Mouse (Mus musculus) hindbrain, postnatal 0 days (tissue): ENCODE measurements at regions not wholly inside any gene's neighbourhood (a gene's known extent, or its start where the extent isn't known, plus 50 kb on each side); places are given as distances from the start of the nearest gene placed in this dataset.

Experiments
- ATAC-seq: fragments of 200-750 bp; cut with Nextera tagmentation; 2 replicates; pipeline ENCODE4 v1.8.0; 2017; ENCODE audit warnings: mild to moderate bottlenecking, moderate TSS enrichment, moderate library complexity
- DNase-seq: peaks from one replicate; pipeline ENCODE4 v3.0.0-alpha.2; 2015; ENCODE audit warnings: low spot score
- H3K27ac ChIP-seq: fragments of 300-500 bp; sonication (generic); 2 replicates; pipeline ENCODE4 v1.5.1; 2014; ENCODE audit warnings: mild to moderate bottlenecking
- H3K27me3 ChIP-seq: fragments of 300-500 bp; sonication (generic); 2 replicates; pipeline ENCODE4 v1.6.1; 2014; ENCODE audit warnings: low read length, mixed read lengths; ENCODE audit not compliant: insufficient read depth
- H3K36me3 ChIP-seq: fragments of 300-500 bp; sonication (generic); 2 replicates; pipeline ENCODE4 v1.6.1; 2014; ENCODE audit warnings: low read length, mixed read lengths; ENCODE audit not compliant: insufficient read depth
- H3K4me1 ChIP-seq: fragments of 300-500 bp; sonication (generic); 2 replicates; pipeline ENCODE4 v1.6.1; 2014; ENCODE audit warnings: antibody characterized with exemption, low read length, mixed read lengths; ENCODE audit not compliant: insufficient read depth
- H3K4me2 ChIP-seq: fragments of 300-500 bp; sonication (generic); 2 replicates; pipeline ENCODE4 v1.6.1; 2014; ENCODE audit warnings: low read depth, mild to moderate bottlenecking, low read length, moderate library complexity, mixed read lengths
- H3K4me3 ChIP-seq: fragments of 300-500 bp; sonication (generic); 2 replicates; pipeline ENCODE4 v1.5.1; 2014; ENCODE audit warnings: low read length
- H3K9ac ChIP-seq: fragments of 300-500 bp; sonication (generic); replicated peaks from 2 replicates; pipeline ENCODE4 v1.6.1; 2014; ENCODE audit warnings: mild to moderate bottlenecking, low read length, moderate library complexity, mixed read lengths
- H3K9me3 ChIP-seq: fragments of 300-500 bp; sonication (generic); 2 replicates; pipeline ENCODE4 v1.6.1; 2016; ENCODE audit warnings: low read length, mixed read lengths
- CTCF ChIP-seq: IDR thresholded peaks from 2 replicates; pipeline ENCODE4 v1.5.1; 2016; ENCODE audit warnings: antibody characterized with exemption, control low read depth, low read depth
- WGBS: fragments of 180-500 bp; shearing (Covaris S2); extraction: QIAGEN DNeasy Blood & Tissue Kit; methylation state at CpG from one replicate; pipeline ENCODE4 v1.1.7; 2014; 5-methylcytosine and 5-hydroxymethylcytosine counted together

DNA sequence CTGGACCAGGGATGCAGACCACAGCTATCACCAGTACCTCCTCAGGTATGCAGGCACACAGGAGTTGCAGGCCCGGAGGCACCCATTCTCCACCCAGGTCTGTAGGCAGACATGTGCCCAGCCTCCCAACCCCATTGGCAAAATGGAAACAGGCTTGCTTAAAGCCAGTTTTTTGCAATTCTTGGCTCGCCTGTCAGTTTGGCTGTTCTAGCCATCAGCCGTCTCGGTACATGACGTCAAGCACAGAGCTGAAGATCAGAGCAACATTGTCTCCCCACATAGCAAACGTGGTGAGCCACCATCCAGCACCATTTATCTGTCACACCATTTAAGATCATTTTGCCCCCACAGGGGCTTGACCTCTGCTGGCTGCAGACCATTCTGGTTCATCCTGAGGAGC, 196.1 kb upstream of the Cops8 start:
- TF ChIP-seq CTCF: no peak
- Histone ChIP-seq H3K9me3 (no peaks in the 10 kb centered on the region), H3K4me1 (peaks cover 6% of the 10 kb centered on the region; the same call in 1 of the 2 replicates), H3K27me3 (no peaks in the 10 kb centered on the region), H3K4me2 (no peak overlapping the region), H3K4me3 (no peak overlapping the region), H3K27ac (no peak overlapping the region), H3K36me3 (no peaks in the 10 kb centered on the region), H3K9ac (no peak overlapping the region)
- DNase-seq: no peak
- 83% methylated on average over 6 of the region's 6 CpGs for WGBS
- no peak for ATAC-seq

DNA sequence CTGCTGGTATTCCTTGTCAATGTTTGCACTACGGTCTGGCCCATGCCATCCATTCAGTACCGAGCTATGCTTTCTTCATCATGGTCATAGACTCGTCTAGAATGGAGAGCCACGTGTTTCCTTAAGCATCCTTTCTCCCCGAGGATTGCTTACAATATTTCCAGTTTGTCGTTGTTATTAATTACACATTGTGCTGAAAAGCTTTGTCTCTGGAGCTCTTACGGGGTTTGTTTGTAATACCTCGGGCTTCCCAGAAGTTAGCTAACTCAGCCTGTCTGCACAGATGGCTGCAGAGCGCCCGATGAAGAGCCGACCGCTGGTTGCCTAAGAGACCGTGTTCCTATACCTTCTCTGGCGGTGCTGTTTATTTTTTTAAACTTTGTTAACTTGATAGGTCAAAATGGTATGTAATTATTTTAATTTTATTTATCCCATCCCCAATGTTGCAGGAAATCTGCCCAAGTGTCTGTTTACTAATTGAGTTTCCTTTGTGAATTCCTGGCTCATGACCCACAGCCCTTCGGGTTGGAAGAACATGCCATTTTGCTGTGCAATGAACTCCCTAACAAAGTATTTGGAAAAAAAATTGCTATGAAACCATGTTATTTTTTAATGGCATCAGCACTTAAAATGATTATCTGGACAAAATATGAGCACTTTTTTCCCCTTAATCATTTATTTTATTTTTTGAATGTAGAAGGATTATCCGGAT, 194.1 kb upstream of the Cops8 start:
- 63% methylated on average over 16 of the region's 16 CpGs for WGBS
- no peaks in the 10 kb centered on the region for H3K9me3 ChIP-seq
- H3K27me3 ChIP-seq: no peaks in the 10 kb centered on the region
- no peak overlapping the region for H3K4me2 ChIP-seq
- ATAC-seq (no peak), DNase-seq (no peak)
- no peak overlapping the region for H3K4me3 ChIP-seq
- no peak for TF ChIP-seq CTCF
- no peaks in the 10 kb centered on the region for H3K36me3 ChIP-seq
- peaks cover 6% of the 10 kb centered on the region; the same call in 1 of the 2 replicates for H3K4me1 ChIP-seq
- H3K9ac ChIP-seq: no peak overlapping the region
- no peak overlapping the region for H3K27ac ChIP-seq

DNA sequence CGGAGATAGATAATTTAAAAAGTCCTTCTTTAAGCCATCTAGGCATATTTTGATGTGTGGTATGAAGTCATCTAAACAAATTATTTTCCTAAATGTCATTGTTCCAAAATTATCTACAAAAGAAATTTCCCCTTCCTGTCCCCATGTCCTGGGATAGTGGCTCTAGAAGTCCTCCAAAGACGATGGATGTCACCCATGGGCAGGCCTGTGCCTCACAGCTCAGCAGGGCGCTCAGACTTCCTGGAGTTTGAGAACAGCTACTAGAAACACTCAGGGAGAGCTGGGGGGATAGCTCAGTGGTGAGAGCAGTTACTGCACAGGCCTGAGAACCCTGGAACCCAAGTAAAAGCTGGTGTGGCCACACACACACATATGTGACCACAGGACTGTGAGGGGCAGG, 193.5 kb upstream of the Cops8 start:
- DNase-seq (no peak), ATAC-seq (no peak)

DNA sequence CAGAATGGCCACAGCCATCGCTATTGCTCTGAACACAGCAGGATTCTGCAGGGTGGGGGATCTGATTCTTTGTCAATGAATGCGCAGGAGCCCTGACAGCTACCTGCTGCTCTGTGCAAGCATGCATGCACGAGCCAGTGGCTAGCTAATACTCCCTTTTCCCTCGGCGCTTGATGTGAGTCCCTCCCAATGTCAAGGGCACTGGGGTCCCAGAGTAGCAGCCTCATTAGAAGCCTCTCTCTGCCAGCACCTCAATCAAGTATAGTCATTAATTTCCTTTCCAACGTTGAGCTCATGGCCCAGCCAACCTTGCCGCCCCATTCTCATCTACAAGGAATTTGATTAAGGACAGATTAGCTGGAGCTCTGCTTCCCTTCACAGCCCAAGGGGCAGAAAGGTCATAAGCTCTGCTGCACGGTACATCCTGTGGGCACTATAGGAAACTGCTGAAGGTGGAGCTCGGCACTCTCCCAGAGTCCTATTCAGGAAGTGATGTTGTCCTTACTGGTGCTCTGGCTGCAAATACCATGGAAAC, 190.2 kb upstream of the Cops8 start:
- no peaks in the 10 kb centered on the region for H3K27me3 ChIP-seq
- no peak for ATAC-seq
- H3K4me3 ChIP-seq: no peak overlapping the region
- TF ChIP-seq CTCF: no peak
- 35% methylated on average over 9 of the region's 9 CpGs for WGBS
- no peak overlapping the region for H3K4me2 ChIP-seq
- H3K36me3 ChIP-seq: no peaks in the 10 kb centered on the region
- no peaks in the 10 kb centered on the region for H3K9me3 ChIP-seq
- no peak for DNase-seq
- H3K27ac ChIP-seq: no peak overlapping the region
- no peaks in the 10 kb centered on the region for H3K4me1 ChIP-seq
- no peak overlapping the region for H3K9ac ChIP-seq

More for the DNA sequence above, 193.5 kb upstream of the Cops8 start:
- H3K4me1 ChIP-seq: peaks cover 6% of the 10 kb centered on the region; the same call in 1 of the 2 replicates
- TF ChIP-seq CTCF: no peak
- no peaks in the 10 kb centered on the region for H3K27me3 ChIP-seq
- 86% methylated on average over 3 of the region's 3 CpGs for WGBS
- H3K9ac ChIP-seq: no peak overlapping the region
- no peak overlapping the region for H3K4me2 ChIP-seq
- H3K4me3 ChIP-seq: no peak overlapping the region
- H3K9me3 ChIP-seq: no peaks in the 10 kb centered on the region
- H3K36me3 ChIP-seq: no peaks in the 10 kb centered on the region
- no peak overlapping the region for H3K27ac ChIP-seq

DNA sequence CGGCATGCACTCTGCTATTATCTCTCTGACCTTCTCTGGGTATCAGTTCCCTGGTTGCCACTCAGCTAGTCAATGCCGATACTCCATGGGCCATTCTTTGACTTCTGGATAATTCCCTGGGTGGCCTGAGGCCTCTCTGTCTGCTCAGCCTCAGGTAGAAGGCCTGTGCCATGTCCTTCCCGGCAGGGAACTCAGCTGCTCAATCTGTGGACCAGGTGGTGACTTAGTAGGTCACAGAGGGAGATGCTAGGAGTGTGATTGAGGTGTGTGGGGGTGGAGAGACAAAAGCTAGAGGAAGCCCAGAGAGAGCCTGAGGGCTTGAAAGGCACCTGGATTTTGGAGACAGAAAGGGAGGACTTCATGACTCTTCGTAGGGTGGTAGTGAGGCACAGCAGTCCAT, 188.0 kb upstream of the Cops8 start:
- 87% methylated on average over 4 of the region's 4 CpGs for WGBS
- TF ChIP-seq CTCF: no peak
- no peak overlapping the region for H3K9ac ChIP-seq
- no peak overlapping the region for H3K4me2 ChIP-seq
- no peak overlapping the region for H3K27ac ChIP-seq
- DNase-seq (no peak), ATAC-seq (no peak)
- no peaks in the 10 kb centered on the region for H3K9me3 ChIP-seq
- no peak overlapping the region for H3K4me3 ChIP-seq
- no peaks in the 10 kb centered on the region for H3K36me3 ChIP-seq
- H3K4me1 ChIP-seq: no peaks in the 10 kb centered on the region
- H3K27me3 ChIP-seq: no peaks in the 10 kb centered on the region

DNA sequence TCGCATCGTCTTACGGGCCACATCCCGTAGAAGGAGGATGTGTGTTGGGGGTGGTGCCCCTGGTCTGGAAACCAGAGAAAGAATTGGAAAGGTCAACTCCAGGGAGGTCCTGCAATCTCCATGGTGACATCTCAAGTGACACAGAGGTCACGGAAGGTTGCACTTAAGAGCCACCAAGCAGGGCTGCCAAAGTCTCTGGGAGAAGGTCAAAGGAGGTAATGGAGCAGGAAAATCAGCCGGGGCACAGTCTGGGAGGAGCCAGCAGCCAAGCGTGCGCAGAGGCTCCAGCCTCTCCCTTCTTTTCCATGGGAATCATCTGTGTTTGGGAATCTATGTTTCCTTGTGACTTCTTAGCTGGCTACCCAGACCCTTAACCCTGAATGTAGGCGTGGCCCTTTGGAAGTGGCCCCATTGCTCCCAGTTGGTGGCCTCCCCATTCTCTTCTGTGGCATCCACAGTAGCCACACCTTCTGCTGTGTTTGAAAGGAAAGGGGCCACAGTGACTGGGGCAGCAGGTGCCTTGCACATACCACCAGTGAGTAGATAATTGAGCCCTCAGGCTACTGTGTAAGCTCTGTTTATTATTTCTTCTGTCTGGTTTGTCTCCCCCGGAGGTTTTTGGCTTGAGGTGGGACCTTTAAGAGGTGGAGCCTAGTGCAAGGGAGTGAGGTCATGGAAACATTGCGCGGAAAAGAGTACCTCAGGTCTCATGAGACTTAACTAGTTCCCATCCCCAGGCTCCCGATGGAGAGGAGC, 178.5 kb upstream of the Cops8 start:
- TF ChIP-seq CTCF: no peak
- no peaks in the 10 kb centered on the region for H3K36me3 ChIP-seq
- WGBS: 17% methylated on average over 13 of the region's 13 CpGs
- peak; percentile 21 for DNase-seq
- no peaks in the 10 kb centered on the region; the same call in 1 of the 2 replicates for H3K4me1 ChIP-seq
- no peak overlapping the region for H3K4me2 ChIP-seq
- no peak overlapping the region for H3K27ac ChIP-seq
- no peaks in the 10 kb centered on the region for H3K9me3 ChIP-seq
- H3K4me3 ChIP-seq: no peak overlapping the region
- no peaks in the 10 kb centered on the region for H3K27me3 ChIP-seq
- ATAC-seq: peak; percentile 43; the same call in 1 of the 2 replicates
- H3K9ac ChIP-seq: no peak overlapping the region

DNA sequence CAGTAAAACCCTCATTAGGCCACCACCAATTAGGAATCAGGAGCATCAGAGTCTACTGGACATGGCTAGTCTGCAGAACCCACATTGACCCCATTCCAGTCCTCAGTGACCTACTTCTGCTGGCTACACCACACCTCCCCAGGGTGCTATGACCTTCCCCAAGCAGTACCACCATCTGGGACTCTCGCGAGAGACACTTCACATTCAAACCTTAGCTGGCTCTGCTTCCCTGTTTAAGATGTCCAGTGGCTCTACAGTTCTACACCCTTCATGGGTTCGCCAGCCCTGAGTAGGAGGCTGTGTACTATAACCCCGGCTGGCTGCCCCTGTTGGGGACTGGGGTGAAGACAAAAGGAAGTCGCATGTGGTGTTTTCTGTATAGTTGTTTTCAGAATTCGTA, 174.4 kb upstream of the Cops8 start:
- H3K4me1 ChIP-seq: no peaks in the 10 kb centered on the region; the same call in 1 of the 2 replicates
- no peak overlapping the region for H3K9ac ChIP-seq
- ATAC-seq (no peak), DNase-seq (no peak)
- TF ChIP-seq CTCF: no peak
- 81% methylated on average over 6 of the region's 6 CpGs for WGBS
- no peak overlapping the region for H3K4me2 ChIP-seq
- no peaks in the 10 kb centered on the region for H3K36me3 ChIP-seq
- H3K9me3 ChIP-seq: no peaks in the 10 kb centered on the region
- H3K27me3 ChIP-seq: no peaks in the 10 kb centered on the region
- H3K27ac ChIP-seq: no peak overlapping the region
- no peak overlapping the region for H3K4me3 ChIP-seq
